Mouse (Mus musculus): Measurements from ENCODE around the gene Pced1b.

DNA sequence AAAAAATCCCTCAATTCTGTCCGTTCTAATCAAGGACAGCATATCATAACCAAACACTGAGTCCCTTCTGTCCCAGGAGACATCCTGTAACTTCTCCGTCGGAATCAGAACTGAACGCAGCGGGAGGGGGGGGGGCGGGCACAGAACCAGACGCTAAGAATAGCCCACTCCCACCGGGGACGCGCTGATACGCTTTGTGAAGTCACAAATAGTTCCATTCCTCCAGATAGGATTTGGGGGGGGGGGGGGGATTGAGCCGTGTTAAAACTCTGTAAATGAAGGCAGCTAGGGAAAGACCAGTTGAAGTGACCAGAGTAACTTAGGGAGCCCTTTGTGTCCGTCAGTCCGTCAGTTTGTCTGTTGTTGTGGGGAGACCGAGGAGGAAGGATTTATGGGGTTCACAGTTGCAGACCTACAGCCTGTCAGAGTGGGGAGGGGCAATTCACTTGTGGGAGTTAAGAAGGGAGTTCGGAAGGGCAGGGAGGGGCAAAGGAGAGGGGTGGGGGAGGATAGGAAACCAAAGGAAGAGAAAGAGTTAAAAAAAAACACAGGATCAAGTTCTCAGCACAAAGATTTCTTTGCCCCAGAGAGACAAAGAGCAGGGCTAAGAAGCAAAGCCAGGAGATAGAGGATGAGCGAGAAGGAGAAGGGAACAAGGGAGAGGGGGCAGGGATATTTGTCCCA, 91.6 kb downstream of the Pced1b start:
- no peak for TF ChIP-seq CTCF (IDR thresholded peaks at IDR 0.05; ENCODE audit: insufficient read depth, low read length)
- TF ChIP-seq POLR2A (IDR thresholded peaks at IDR 0.05; ENCODE audit: borderline replicate concordance, extremely low read depth, low read depth, low read length) = no peak
